ENCODE assay signal across 8 mouse cellular contexts in genomic region chr2:51148454-51148853, GRCm38 (mm10). TPM values are rescaled to one million over a fixed set of nuclear protein-coding genes. Genes with fewer than 3 reads are reported as not detected.
DNase-seq lines count a peak whose midpoint lies in the region; ATAC-seq lines count a peak whose summit lies in the region.

No protein-coding gene starts in this region.

- H3K27me3 ChIP-seq in heart, embryonic 10.5 days (ENCODE audit: insufficient read depth, poor library complexity, severe bottlenecking), result peaks cover 24% of the 10 kb centered on the region
- H3K27me3 ChIP-seq in kidney, embryonic 14.5 days (ENCODE audit: control insufficient read depth, insufficient read depth, low read length), result no peaks in the 10 kb centered on the region
- peaks cover 34% of the 10 kb centered on the region for H3K27me3 ChIP-seq in liver, embryonic 15.5 days
- H3K27me3 ChIP-seq in neural tube, embryonic 15.5 days (replicated peaks), result no peaks in the 10 kb centered on the region

- H3K36me3 ChIP-seq in heart, embryonic 10.5 days, result no peaks in the 10 kb centered on the region
- peaks cover 1% of the 10 kb centered on the region; the same call in 1 of the 2 replicates for H3K36me3 ChIP-seq in kidney, embryonic 14.5 days (ENCODE audit: control insufficient read depth, insufficient read depth, low read length)
- no peaks in the 10 kb centered on the region for H3K36me3 ChIP-seq in liver, embryonic 15.5 days (replicated peaks)
- no peaks in the 10 kb centered on the region for H3K36me3 ChIP-seq in neural tube, embryonic 15.5 days

- 0% methylated on average over 20 of the region's 20 CpGs for WGBS in heart, embryonic 10.5 days
- under 1% methylated on average over 20 of the region's 20 CpGs for WGBS in kidney, embryonic 14.5 days
- 0% methylated on average over 20 of the region's 20 CpGs for WGBS in liver, embryonic 15.5 days (ENCODE audit: insufficient replicate concordance)
- WGBS in neural tube, embryonic 15.5 days, result 2% methylated on average over 20 of the region's 20 CpGs

- peaks cover 27% of the 10 kb centered on the region for H3K4me1 ChIP-seq in heart, embryonic 10.5 days
- H3K4me1 ChIP-seq in kidney, embryonic 14.5 days (ENCODE audit: control insufficient read depth, insufficient read depth, low read length), result peaks cover 20% of the 10 kb centered on the region
- H3K4me1 ChIP-seq in liver, embryonic 15.5 days (replicated peaks), result no peaks in the 10 kb centered on the region
- H3K4me1 ChIP-seq in neural tube, embryonic 15.5 days, result peaks cover 17% of the 10 kb centered on the region

- H3K9ac ChIP-seq in kidney, embryonic 14.5 days (ENCODE audit: low read depth, low read length), result peak overlapping the region; percentile 89
- peak overlapping the region; percentile 53 for H3K9ac ChIP-seq in liver, embryonic 15.5 days
- H3K9ac ChIP-seq in neural tube, embryonic 15.5 days (replicated peaks), result peak overlapping the region; percentile 93

- H3K4me2 ChIP-seq in kidney, embryonic 14.5 days (replicated peaks; ENCODE audit: low read depth, low read length), result peak overlapping the region; percentile 70
- peak overlapping the region; percentile 56 for H3K4me2 ChIP-seq in liver, embryonic 15.5 days
- H3K4me2 ChIP-seq in neural tube, embryonic 15.5 days, result peak overlapping the region; percentile 72

- no peaks in the 10 kb centered on the region for H3K9me3 ChIP-seq in heart, embryonic 10.5 days
- no peaks in the 10 kb centered on the region for H3K9me3 ChIP-seq in kidney, embryonic 14.5 days (ENCODE audit: control insufficient read depth, low read length)
- no peaks in the 10 kb centered on the region for H3K9me3 ChIP-seq in liver, embryonic 15.5 days (replicated peaks)
- no peaks in the 10 kb centered on the region for H3K9me3 ChIP-seq in neural tube, embryonic 15.5 days (replicated peaks)

- peak; percentile 40 for ATAC-seq in kidney, embryonic 14.5 days (ENCODE audit: low FRiP score, low TSS enrichment)
- ATAC-seq in liver, embryonic 15.5 days (ENCODE audit: insufficient read depth), result no peak
- ATAC-seq in neural tube, embryonic 15.5 days (ENCODE audit: low FRiP score), result peak; percentile 53; the same call in 1 of the 2 replicates
- ATAC-seq in monocyte, adult 5-6 weeks (replicated peaks; ENCODE audit: insufficient number of reproducible peaks, low FRiP score, low TSS enrichment, poor library complexity, severe bottlenecking), result no peak

- H3K4me3 ChIP-seq in heart, embryonic 10.5 days, result peak overlapping the region; percentile 92
- H3K4me3 ChIP-seq in kidney, embryonic 14.5 days (ENCODE audit: low read length), result peak overlapping the region; percentile 89
- H3K4me3 ChIP-seq in liver, embryonic 15.5 days (replicated peaks), result peak overlapping the region; percentile 61
- H3K4me3 ChIP-seq in neural tube, embryonic 15.5 days (replicated peaks), result peak overlapping the region; percentile 83

- peak overlapping the region; percentile 97 for H3K27ac ChIP-seq in heart, embryonic 10.5 days
- peak overlapping the region; percentile 90 for H3K27ac ChIP-seq in kidney, embryonic 14.5 days (ENCODE audit: low read depth, low read length)
- H3K27ac ChIP-seq in liver, embryonic 15.5 days (replicated peaks), result no peak overlapping the region
- H3K27ac ChIP-seq in neural tube, embryonic 15.5 days (replicated peaks), result peak overlapping the region; percentile 93

- peak; percentile 17 for DNase-seq in thymus, postnatal 4 days
- DNase-seq in thymus, postnatal 10 days (ENCODE audit: low spot score in 2 of 2), result no peak
- DNase-seq in embryo, embryonic 11 days, result peak; percentile 56
- DNase-seq in heart, embryonic 10.5 days (ENCODE audit: low spot score), result peak; percentile 80

RNA-seq across cellular contexts. Expression of gene Rnd3, which starts 0.5 kb away (rescaled TPM):
- polyA plus RNA-seq in heart, embryonic 10.5 days (2016; fragmentation: Nextera tagmentation; extraction: Ambion mirVana), result 35.7 and 56.8 TPM in 2 replicates
- 23.8 and 41.5 TPM in 2 replicates for polyA plus RNA-seq in kidney, embryonic 14.5 days (2014; fragmentation: Nextera tagmentation; extraction: Ambion mirVana)
- 11.7 and 12.9 TPM in 2 replicates for polyA plus RNA-seq in liver, embryonic 15.5 days (2015; fragmentation: Nextera tagmentation; extraction: Ambion mirVana)
- 79.0 and 84.6 TPM in 2 replicates for polyA plus RNA-seq in neural tube, embryonic 15.5 days (2015; fragmentation: Nextera tagmentation; extraction: Ambion mirVana)
- 6.2 to 29.4 TPM (median 22.7 TPM) in 3 replicates for total RNA-seq in monocyte, adult 5-6 weeks (2017)

Comparison
In these comparisons a context has a peak if more than half of its experiments do, and no peak if none do; other contexts are left out.
1. DNase-seq: peak in thymus, postnatal 4 days (single experiment), embryo, embryonic 11 days (single experiment) and heart, embryonic 10.5 days (single experiment); none in thymus, postnatal 10 days (0 of 2).
2. ATAC-seq: peak in kidney, embryonic 14.5 days (single experiment) and neural tube, embryonic 15.5 days (single experiment); none in liver, embryonic 15.5 days (single experiment) and monocyte, adult 5-6 weeks (single experiment).
3. Peak in every context shown above with its lines, with median percentiles within 50 percentile points of each other: H3K4me3 ChIP-seq, H3K4me2 ChIP-seq and H3K9ac ChIP-seq.